Mouse (Mus musculus) heart, adult 2 months (tissue): ENCODE measurements around the gene Smpd2. TPM values are rescaled to one million over a fixed set of nuclear protein-coding genes. Genes with fewer than 3 reads are reported as not detected.
A peak's percentile ranks its signal among the peaks of the same experiment; 100 is the strongest.

Experiments used
- DNase-seq, 2 experiments: peaks; one replicate each; pipeline ENCODE4 v3.0.0; 2021
- H3K27ac ChIP-seq: fragments of 200-600 bp; 2 replicates; pipeline ENCODE4 v1.8.1; 2022
- H3K27me3 ChIP-seq: fragments of 200-500 bp; 2 replicates; pipeline ENCODE4 v1.6.1; 2012; ENCODE audit warnings: mild to moderate bottlenecking, low read length, inconsistent platforms, mixed read lengths; ENCODE audit not compliant: control insufficient read depth, insufficient read depth
- H3K36me3 ChIP-seq: fragments of 200-500 bp; 2 replicates; pipeline ENCODE4 v1.6.1; 2012; ENCODE audit warnings: low read length, inconsistent platforms; ENCODE audit not compliant: control insufficient read depth, insufficient read depth
- H3K4me1 ChIP-seq: fragments of 200-500 bp; 2 replicates; pipeline ENCODE4 v1.6.1; 2011; ENCODE audit warnings: low read length; ENCODE audit not compliant: control insufficient read depth, insufficient read depth
- H3K4me3 ChIP-seq: fragments of 200-600 bp; 2 replicates; pipeline ENCODE4 v1.8.1; 2022
- H3K79me2 ChIP-seq: fragments of 200-500 bp; replicated peaks from 2 replicates; pipeline ENCODE4 v1.6.1; 2012; ENCODE audit warnings: mild to moderate bottlenecking, inconsistent platforms, low read length, moderate library complexity, mixed read lengths; ENCODE audit not compliant: control insufficient read depth, insufficient read depth
- H3K9ac ChIP-seq: fragments of 200-500 bp; 2 replicates; pipeline ENCODE4 v1.6.1; 2012; ENCODE audit warnings: low read depth, mild to moderate bottlenecking, control low read depth, inconsistent platforms, low read length, mixed read lengths
- CTCF ChIP-seq: fragments of 200-600 bp; IDR thresholded peaks from 2 replicates; pipeline ENCODE4 v1.8.1; 2022; ENCODE audit warnings: antibody characterized with exemption, mild to moderate bottlenecking, moderate library complexity
- EP300 ChIP-seq: fragments of 200-500 bp; IDR thresholded peaks from 2 replicates; pipeline ENCODE4 v1.6.1; 2011; ENCODE audit warnings: low read depth, low read length, control low read depth; ENCODE audit not compliant: insufficient read depth
- POLR2A ChIP-seq: fragments of 200-500 bp; IDR thresholded peaks from 2 replicates; pipeline ENCODE4 v1.6.1; 2011; ENCODE audit warnings: mild to moderate bottlenecking, low read depth, low read length, control low read depth; ENCODE audit not compliant: insufficient read depth
- WGBS: fragments of 180-500 bp; shearing (Covaris S2); methylation state at CpG from one replicate; pipeline ENCODE4 v1.1.7; 2018; 5-methylcytosine and 5-hydroxymethylcytosine counted together
- intact Hi-C: fragments of 180-260 bp; cut with DNase I; formaldehyde crosslinking; loops from one replicate; pipeline ENCODE4 v1.15.1; 2025
- long read RNA-seq: library from polyadenylated mRNA; stranded (forward); transcript quantifications from one replicate; pipeline ENCODE4 v2.0.0, GENCODE M21; 2021
- polyA plus RNA-seq: library from polyadenylated mRNA; depleted of rRNA; stranded (reverse); fragments of >200 nt; gene quantifications from 2 replicates; pipeline ENCODE4 v1.2.3, GENCODE M21; 2012; rRNA removed
- total RNA-seq, 2 experiments: library from RNA; stranded (reverse); gene quantifications; 2 replicates each; pipeline ENCODE4 v1.2.3; 2021

Smpd2 gene
- total RNA-seq, result 10 to 100 TPM; 31.8 to 36.2 TPM
- 60.2 and 60.8 TPM in 2 replicates for polyA plus RNA-seq
- long read RNA-seq, transcript Smpd2-201 (10 exons, 1,602 nt), result major isoform, 32 of 34 reads
- long read RNA-seq, partial matches to known transcripts, result 0 of 34 reads
- long read RNA-seq, other reads (novel, unspliced or antisense), result 2 of 34 reads

GRCm38 (mm10) chr10:41489708-41490517, at the start of gene Smpd2, which contains the start of gene Ppil6:
Gene Smpd2, minus strand, starts transcription at chr10:41490369.
Gene Ppil6, plus strand, starts transcription at chr10:41490439.
- TF ChIP-seq EP300 (no peak), POLR2A (peak; percentile 87), CTCF (peak; percentile 25)
- DNase-seq, result peak; percentile 96 to 98
- Histone ChIP-seq H3K4me1 (peaks cover 7% of the 10 kb centered on the region), H3K27ac (peak within 1 kb of the TSS; percentile 87), H3K79me2 (no peaks in the 10 kb centered on the region; the same call in 1 of the 2 replicates), H3K36me3 (no peaks in the 10 kb centered on the region), H3K9ac (peak within 1 kb of the TSS; percentile 78), H3K27me3 (no peaks in the 10 kb centered on the region), H3K4me3 (peak within 1 kb of the TSS; percentile 75)
- under 1% methylated on average over 50 of the region's 50 CpGs for WGBS
- intact Hi-C loops, result loop anchor here (1.0 kb wide), 1 partner anchor 40 kb away; the partner anchor contains the start of gene Zbtb24

- no peaks in the 10 kb centered on the region for H3K79me2 ChIP-seq
- intact Hi-C loops, result no loop called here
- H3K36me3 ChIP-seq, result no peaks in the 10 kb centered on the region
- H3K27ac ChIP-seq, result no peak overlapping the region
- no peaks in the 10 kb centered on the region for H3K27me3 ChIP-seq
- no peak overlapping the region for H3K9ac ChIP-seq
- 94% methylated on average over 4 of the region's 4 CpGs for WGBS
- TF ChIP-seq CTCF (no peak), EP300 (no peak), POLR2A (no peak)
- no peak for DNase-seq
- no peaks in the 10 kb centered on the region for H3K4me1 ChIP-seq
- H3K4me3 ChIP-seq, result no peak overlapping the region
These were observed 48.8 kb upstream of the Smpd2 start for GRCm38 (mm10) chr10:41538986-41539385.

GRCm38 (mm10) chr10:41537983-41538330, 47.8 kb upstream of the Smpd2 start:
- intact Hi-C loops, result no loop called here
- TF ChIP-seq POLR2A (no peak), EP300 (no peak), CTCF (no peak)
- no peak for DNase-seq
- H3K36me3 ChIP-seq, result no peaks in the 10 kb centered on the region
- no peak overlapping the region for H3K27ac ChIP-seq
- no peaks in the 10 kb centered on the region for H3K4me1 ChIP-seq
- H3K27me3 ChIP-seq, result no peaks in the 10 kb centered on the region
- WGBS, result 90% methylated on average over 3 of the region's 3 CpGs
- H3K9ac ChIP-seq, result no peak overlapping the region
- H3K4me3 ChIP-seq, result no peak overlapping the region
- H3K79me2 ChIP-seq, result no peaks in the 10 kb centered on the region

GRCm38 (mm10) chr10:41537226-41537982, 47.2 kb upstream of the Smpd2 start:
- Histone ChIP-seq H3K4me3 (no peak overlapping the region), H3K27ac (no peak overlapping the region), H3K9ac (no peak overlapping the region), H3K36me3 (no peaks in the 10 kb centered on the region), H3K79me2 (no peaks in the 10 kb centered on the region), H3K27me3 (no peaks in the 10 kb centered on the region), H3K4me1 (no peaks in the 10 kb centered on the region)
- WGBS, result 96% methylated on average over 4 of the region's 4 CpGs
- no peak for TF ChIP-seq POLR2A
- TF ChIP-seq EP300, result no peak
- no peak for TF ChIP-seq CTCF
- DNase-seq, result no peak
- intact Hi-C loops, result no loop called here

GRCm38 (mm10) chr10:41536714-41537113, 46.5 kb upstream of the Smpd2 start:
- Histone ChIP-seq H3K9ac (no peak overlapping the region), H3K36me3 (no peaks in the 10 kb centered on the region), H3K27ac (no peak overlapping the region), H3K4me1 (no peaks in the 10 kb centered on the region), H3K27me3 (no peaks in the 10 kb centered on the region), H3K4me3 (no peak overlapping the region), H3K79me2 (no peaks in the 10 kb centered on the region)
- WGBS, result 85% methylated on average over 1 of the region's 1 CpGs
- no peak for DNase-seq
- intact Hi-C loops, result no loop called here
- TF ChIP-seq EP300 (no peak), POLR2A (no peak), CTCF (no peak)
